Mouse (Mus musculus) spleen, adult 2 months (tissue): ENCODE data around the gene Dnm2. TPM values are rescaled to one million over a fixed set of nuclear protein-coding genes. Genes with fewer than 3 reads are reported as not detected.
"Not testable (repeated sequence)": the region's sequence is repeated elsewhere in the genome, so short reads cannot be mapped to it uniquely, and the experiment has no call there.

Experiments used
- DNase-seq, 2 experiments: peaks; one replicate each; pipeline versions ENCODE4 v3.0.0 to v3.0.0-alpha.2; 2012 to 2021; ENCODE audit warnings: low spot score in 2 of 2, low read depth in 1 of 2
- H3K27ac ChIP-seq: fragments of 200-500 bp; 2 replicates; pipeline ENCODE4 v1.5.1; 2012; ENCODE audit warnings: low read length, inconsistent platforms; ENCODE audit not compliant: insufficient read depth
- H3K27me3 ChIP-seq: fragments of 200-500 bp; 2 replicates; pipeline ENCODE4 v1.6.1; 2012; ENCODE audit warnings: mild to moderate bottlenecking, moderate library complexity, low read length, inconsistent platforms; ENCODE audit not compliant: control insufficient read depth, insufficient read depth
- H3K36me3 ChIP-seq: fragments of 200-500 bp; 2 replicates; pipeline ENCODE4 v1.6.1; 2012; ENCODE audit warnings: mild to moderate bottlenecking, low read length, inconsistent platforms; ENCODE audit not compliant: control insufficient read depth, insufficient read depth
- H3K4me1 ChIP-seq: fragments of 200-500 bp; 2 replicates; pipeline ENCODE4 v1.6.1; 2011; ENCODE audit warnings: inconsistent platforms; ENCODE audit not compliant: control insufficient read depth, insufficient read depth, insufficient read length
- H3K4me3 ChIP-seq: fragments of 200-500 bp; 2 replicates; pipeline ENCODE4 v1.5.1; 2011; ENCODE audit warnings: mild to moderate bottlenecking, inconsistent platforms; ENCODE audit not compliant: insufficient read depth, insufficient read length; ENCODE audit errors: extremely low read depth
- CTCF ChIP-seq: fragments of 200-500 bp; IDR thresholded peaks from 2 replicates; pipeline ENCODE4 v1.5.1; 2011; ENCODE audit warnings: mild to moderate bottlenecking, inconsistent platforms; ENCODE audit not compliant: insufficient read depth, insufficient read length, insufficient replicate concordance; ENCODE audit errors: extremely low read depth
- POLR2A ChIP-seq: fragments of 200-500 bp; IDR thresholded peaks from 2 replicates; pipeline ENCODE4 v1.6.1; 2011; ENCODE audit warnings: low read depth, low read length, inconsistent platforms
- WGBS: fragments of 180-500 bp; shearing (Covaris S2); methylation state at CpG from one replicate; pipeline ENCODE4 v1.1.7; 2018; 5-methylcytosine and 5-hydroxymethylcytosine counted together
- polyA plus RNA-seq: library from polyadenylated mRNA; depleted of rRNA; stranded (reverse); fragments of >200 nt; gene quantifications from 2 replicates; pipeline ENCODE4 v1.2.3, GENCODE M21; 2012

The Dnm2 gene
- polyA plus RNA-seq, 1 experiment: 223 TPM

GRCm38 (mm10) chr9:21537009-21537408 lies 112.3 kb downstream of the Dnm2 start:
- TF ChIP-seq POLR2A: no peak
- no peak for TF ChIP-seq CTCF
- Histone ChIP-seq H3K4me3 (no peak overlapping the region), H3K36me3 (peaks cover 9% of the 10 kb centered on the region; the same call in 1 of the 2 replicates), H3K4me1 (no peaks in the 10 kb centered on the region), H3K27me3 (no peaks in the 10 kb centered on the region), H3K27ac (no peak overlapping the region)
- WGBS: 74% methylated on average over 4 of the region's 4 CpGs
- no peak for DNase-seq

GRCm38 (mm10) chr9:21539981-21540753 lies 115.5 kb downstream of the Dnm2 start:
- no peak for TF ChIP-seq POLR2A
- TF ChIP-seq CTCF: no peak
- Histone ChIP-seq H3K4me1 (no peaks in the 10 kb centered on the region), H3K36me3 (peaks cover 9% of the 10 kb centered on the region; the same call in 1 of the 2 replicates), H3K4me3 (no peak overlapping the region), H3K27ac (no peak overlapping the region), H3K27me3 (no peaks in the 10 kb centered on the region)
- 69% methylated on average over 7 of the region's 7 CpGs for WGBS
- DNase-seq: no peak

GRCm38 (mm10) chr9:21542001-21542400 lies 117.3 kb downstream of the Dnm2 start:
- H3K4me3 ChIP-seq, H3K27ac ChIP-seq, H3K4me1 ChIP-seq, DNase-seq, H3K36me3 ChIP-seq, H3K27me3 ChIP-seq: not testable (repeated sequence)
- 95% methylated on average over 2 of the region's 2 CpGs for WGBS

GRCm38 (mm10) chr9:21545351-21545915 lies 120.7 kb downstream of the Dnm2 start:
- Histone ChIP-seq H3K4me1 (peaks cover 5% of the 10 kb centered on the region), H3K27ac (no peak overlapping the region), H3K27me3 (no peaks in the 10 kb centered on the region), H3K4me3 (peak overlapping the region; percentile 73; the same call in 1 of the 2 replicates), H3K36me3 (peaks cover 4% of the 10 kb centered on the region; the same call in 1 of the 2 replicates)
- DNase-seq: no peak
- 31% methylated on average over 9 of the region's 9 CpGs for WGBS
- TF ChIP-seq CTCF (no peak), POLR2A (no peak)

GRCm38 (mm10) chr9:21545916-21546788 lies 121.4 kb downstream of the Dnm2 start:
- Histone ChIP-seq H3K27ac (peak overlapping the region; percentile 65), H3K27me3 (no peaks in the 10 kb centered on the region), H3K4me3 (peak overlapping the region; percentile 73), H3K4me1 (peaks cover 5% of the 10 kb centered on the region), H3K36me3 (no peaks in the 10 kb centered on the region)
- WGBS: under 1% methylated on average over 66 of the region's 67 CpGs
- DNase-seq: peak; percentile 96 to 99
- no peak for TF ChIP-seq POLR2A
- TF ChIP-seq CTCF: peak; percentile 67; the same call in 1 of the 2 replicates

- 25% methylated on average over 39 of the region's 52 CpGs for WGBS
- H3K27me3 ChIP-seq: no peaks in the 10 kb centered on the region
- no peak for TF ChIP-seq POLR2A
- no peak for TF ChIP-seq CTCF
- no peak for DNase-seq
- peak within 1 kb of the TSS; percentile 91 for H3K4me3 ChIP-seq
- H3K4me1 ChIP-seq: peaks cover 5% of the 10 kb centered on the region
- H3K27ac ChIP-seq: peak within 1 kb of the TSS; percentile 71
- no peaks in the 10 kb centered on the region for H3K36me3 ChIP-seq
These were observed 122.0 kb downstream of the Dnm2 start, which contains the start of gene Carm1 for GRCm38 (mm10) chr9:21546789-21547074. Gene Carm1 (plus strand): TSS chr9:21546894.
